Mouse (Mus musculus) liver, embryonic 12.5 days (tissue): ENCODE results near the gene Wnt16. TPM values are rescaled to one million over a fixed set of nuclear protein-coding genes. Genes with fewer than 3 reads are reported as not detected.

ENCODE experiments used
- ATAC-seq: fragments of 200-750 bp; cut with Nextera tagmentation; 2 replicates; pipeline ENCODE4 v1.8.0; 2017; ENCODE audit warnings: moderate number of reproducible peaks, mild to moderate bottlenecking, moderate library complexity
- H3K27ac ChIP-seq: fragments of 300-500 bp; sonication (generic); 2 replicates; pipeline ENCODE4 v1.5.1; 2016; ENCODE audit warnings: mild to moderate bottlenecking
- H3K27me3 ChIP-seq: fragments of 300-500 bp; sonication (generic); replicated peaks from 2 replicates; pipeline ENCODE4 v1.6.1; 2016; ENCODE audit warnings: mild to moderate bottlenecking, moderate library complexity
- H3K36me3 ChIP-seq: fragments of 300-500 bp; sonication (generic); 2 replicates; pipeline ENCODE4 v1.6.1; 2016; ENCODE audit warnings: mild to moderate bottlenecking, moderate library complexity
- H3K4me1 ChIP-seq: fragments of 300-500 bp; sonication (generic); 2 replicates; pipeline ENCODE4 v1.6.1; 2016
- H3K4me2 ChIP-seq: fragments of 300-500 bp; sonication (generic); 2 replicates; pipeline ENCODE4 v1.6.1; 2016; ENCODE audit warnings: mild to moderate bottlenecking, moderate library complexity
- H3K4me3 ChIP-seq: fragments of 300-500 bp; sonication (generic); 2 replicates; pipeline ENCODE4 v1.5.1; 2016; ENCODE audit warnings: mild to moderate bottlenecking, moderate library complexity
- H3K9ac ChIP-seq: fragments of 300-500 bp; sonication (generic); 2 replicates; pipeline ENCODE4 v1.6.1; 2016; ENCODE audit warnings: mild to moderate bottlenecking, moderate library complexity
- H3K9me3 ChIP-seq: fragments of 300-500 bp; sonication (generic); replicated peaks from 2 replicates; pipeline ENCODE4 v1.6.1; 2016; ENCODE audit warnings: mild to moderate bottlenecking, moderate library complexity
- WGBS: fragments of 180-500 bp; shearing (Covaris S2); methylation state at CpG from one replicate; pipeline ENCODE4 v1.1.7; 2016; ENCODE audit not compliant: insufficient replicate concordance; 5-methylcytosine and 5-hydroxymethylcytosine counted together
- polyA plus RNA-seq: library from polyadenylated mRNA; unstranded; fragments of >200 nt; fragmentation: Nextera tagmentation; extraction: Ambion mirVana; gene quantifications from 2 replicates; pipeline ENCODE4 v1.2.1, GENCODE M21; 2016

Gene Wnt16
- polyA plus RNA-seq, 1 experiment from 2014 or later: 0.26 TPM

GRCm38 (mm10) chr6:22330169-22330960 lies 42.3 kb downstream of the Wnt16 start:
- H3K4me3 ChIP-seq: no peak overlapping the region
- no peak for ATAC-seq
- no peak overlapping the region for H3K27ac ChIP-seq
- H3K9me3 ChIP-seq: no peaks in the 10 kb centered on the region
- no peaks in the 10 kb centered on the region for H3K4me1 ChIP-seq
- H3K4me2 ChIP-seq: no peak overlapping the region
- peaks cover 17% of the 10 kb centered on the region for H3K36me3 ChIP-seq
- no peaks in the 10 kb centered on the region for H3K27me3 ChIP-seq
- WGBS: 79% methylated on average over 13 of the region's 13 CpGs
- no peak overlapping the region for H3K9ac ChIP-seq

- Histone ChIP-seq H3K4me3 (no peak overlapping the region), H3K9me3 (no peaks in the 10 kb centered on the region), H3K4me2 (no peak overlapping the region), H3K27ac (no peak overlapping the region), H3K27me3 (no peaks in the 10 kb centered on the region), H3K36me3 (peaks cover 16% of the 10 kb centered on the region), H3K9ac (no peak overlapping the region), H3K4me1 (no peaks in the 10 kb centered on the region)
- 82% methylated on average over 2 of the region's 2 CpGs for WGBS
- ATAC-seq: no peak
Observed at GRCm38 (mm10) chr6:22332548-22332947, 44.5 kb downstream of the Wnt16 start.

- Histone ChIP-seq H3K27ac (0 out of 2 replicates have a peak overlapping the region, but pooled peaks have one; percentile 27), H3K9ac (no peak overlapping the region), H3K4me1 (peaks cover 44% of the 10 kb centered on the region), H3K9me3 (no peaks in the 10 kb centered on the region), H3K27me3 (no peaks in the 10 kb centered on the region), H3K36me3 (peaks cover 22% of the 10 kb centered on the region), H3K4me3 (no peak overlapping the region), H3K4me2 (no peak overlapping the region)
- ATAC-seq: peak; percentile 70
- 55% methylated on average over 15 of the region's 15 CpGs for WGBS
Observed at GRCm38 (mm10) chr6:22339763-22340542, 51.9 kb downstream of the Wnt16 start.

- no peak overlapping the region for H3K4me2 ChIP-seq
- no peak overlapping the region for H3K27ac ChIP-seq
Observed at GRCm38 (mm10) chr6:22340779-22341178, 52.8 kb downstream of the Wnt16 start.

GRCm38 (mm10) chr6:22343292-22343691 lies 55.3 kb downstream of the Wnt16 start:
- no peak for ATAC-seq
- no peak overlapping the region for H3K27ac ChIP-seq

More at GRCm38 (mm10) chr6:22340779-22341178, 52.8 kb downstream of the Wnt16 start:
- Histone ChIP-seq H3K4me1 (peaks cover 51% of the 10 kb centered on the region), H3K36me3 (peaks cover 22% of the 10 kb centered on the region), H3K9me3 (no peaks in the 10 kb centered on the region), H3K9ac (no peak overlapping the region), H3K4me3 (no peak overlapping the region), H3K27me3 (no peaks in the 10 kb centered on the region)
- 82% methylated on average over 14 of the region's 14 CpGs for WGBS
- ATAC-seq: no peak

GRCm38 (mm10) chr6:22343706-22344105 lies 55.7 kb downstream of the Wnt16 start:
- H3K27ac ChIP-seq: no peak overlapping the region
- no peak for ATAC-seq
- peaks cover 70% of the 10 kb centered on the region for H3K4me1 ChIP-seq
- no peak overlapping the region for H3K9ac ChIP-seq
- peaks cover 8% of the 10 kb centered on the region for H3K36me3 ChIP-seq
- H3K9me3 ChIP-seq: no peaks in the 10 kb centered on the region
- H3K4me2 ChIP-seq: no peak overlapping the region
- no peaks in the 10 kb centered on the region for H3K27me3 ChIP-seq
- 80% methylated on average over 6 of the region's 6 CpGs for WGBS
- no peak overlapping the region for H3K4me3 ChIP-seq

More at GRCm38 (mm10) chr6:22343292-22343691, 55.3 kb downstream of the Wnt16 start:
- Histone ChIP-seq H3K4me2 (no peak overlapping the region), H3K9ac (no peak overlapping the region), H3K4me3 (no peak overlapping the region), H3K9me3 (no peaks in the 10 kb centered on the region), H3K4me1 (peaks cover 70% of the 10 kb centered on the region), H3K27me3 (no peaks in the 10 kb centered on the region), H3K36me3 (peaks cover 11% of the 10 kb centered on the region)
- 69% methylated on average over 3 of the region's 3 CpGs for WGBS

GRCm38 (mm10) chr6:22344443-22344842 lies 56.4 kb downstream of the Wnt16 start:
- H3K4me1 ChIP-seq: peaks cover 69% of the 10 kb centered on the region
- 68% methylated on average over 6 of the region's 6 CpGs for WGBS
- H3K4me3 ChIP-seq: no peak overlapping the region
- no peaks in the 10 kb centered on the region for H3K27me3 ChIP-seq
- H3K9me3 ChIP-seq: no peaks in the 10 kb centered on the region
- H3K27ac ChIP-seq: no peak overlapping the region
- ATAC-seq: no peak
- peak overlapping the region; percentile 27 for H3K4me2 ChIP-seq
- no peak overlapping the region for H3K9ac ChIP-seq
- peaks cover 4% of the 10 kb centered on the region; the same call in 1 of the 2 replicates for H3K36me3 ChIP-seq

- peaks cover 70% of the 10 kb centered on the region for H3K4me1 ChIP-seq
- no peaks in the 10 kb centered on the region for H3K27me3 ChIP-seq
- H3K9ac ChIP-seq: no peak overlapping the region
- no peaks in the 10 kb centered on the region for H3K9me3 ChIP-seq
- no peak overlapping the region for H3K4me2 ChIP-seq
- no peak overlapping the region for H3K27ac ChIP-seq
- WGBS: 50% methylated on average over 8 of the region's 8 CpGs
- no peak for ATAC-seq
- no peaks in the 10 kb centered on the region for H3K36me3 ChIP-seq
- no peak overlapping the region for H3K4me3 ChIP-seq
Observed at GRCm38 (mm10) chr6:22347132-22347902, 59.3 kb downstream of the Wnt16 start.

Other genes starting within 250 kb of the Wnt16 start
- gene Fam3c, start 68.0 kb downstream of the Wnt16 start, polyA plus RNA-seq: 22.1 and 22.4 TPM in 2 replicates